Mouse (Mus musculus) forebrain, postnatal 0 days (tissue): ENCODE data around the gene Ccl28. TPM values are rescaled to one million over a fixed set of nuclear protein-coding genes. Genes with fewer than 3 reads are reported as not detected.
A peak's percentile ranks its signal among the peaks of the same experiment; 100 is the strongest.

Experiments
- ATAC-seq: fragments of 200-750 bp; cut with Nextera tagmentation; 2 replicates; pipeline ENCODE4 v1.8.0; 2017; ENCODE audit warnings: mild to moderate bottlenecking, moderate library complexity
- DNase-seq: peaks from one replicate; pipeline ENCODE4 v3.0.0-alpha.2; 2015
- H3K27ac ChIP-seq: fragments of 300-500 bp; sonication (generic); 2 replicates; pipeline ENCODE4 v1.5.1; 2014; ENCODE audit warnings: low read depth, mild to moderate bottlenecking, antibody characterized with exemption, low read length, moderate library complexity, mixed read lengths
- H3K27me3 ChIP-seq: fragments of 300-500 bp; sonication (generic); 2 replicates; pipeline ENCODE4 v1.6.1; 2014; ENCODE audit warnings: mild to moderate bottlenecking, low read length, mixed read lengths; ENCODE audit not compliant: insufficient read depth
- H3K36me3 ChIP-seq: fragments of 300-500 bp; sonication (generic); 2 replicates; pipeline ENCODE4 v1.6.1; 2014; ENCODE audit warnings: mild to moderate bottlenecking, moderate library complexity; ENCODE audit not compliant: insufficient read depth
- H3K4me1 ChIP-seq: fragments of 300-500 bp; sonication (generic); 2 replicates; pipeline ENCODE4 v1.6.1; 2014; ENCODE audit warnings: antibody characterized with exemption; ENCODE audit not compliant: insufficient read depth
- H3K4me2 ChIP-seq: fragments of 300-500 bp; sonication (generic); 2 replicates; pipeline ENCODE4 v1.6.1; 2014; ENCODE audit warnings: low read depth, mild to moderate bottlenecking, moderate library complexity
- H3K4me3 ChIP-seq: fragments of 300-500 bp; sonication (generic); 2 replicates; pipeline ENCODE4 v1.5.1; 2014; ENCODE audit warnings: low read depth, low read length, mixed read lengths
- H3K9ac ChIP-seq: fragments of 300-500 bp; sonication (generic); 2 replicates; pipeline ENCODE4 v1.6.1; 2014; ENCODE audit warnings: mild to moderate bottlenecking
- H3K9me3 ChIP-seq: fragments of 300-500 bp; sonication (generic); 2 replicates; pipeline ENCODE4 v1.6.1; 2016; ENCODE audit warnings: low read length
- CTCF ChIP-seq: sonication (generic); IDR thresholded peaks from 2 replicates; pipeline ENCODE4 v1.5.1; 2016; ENCODE audit warnings: antibody characterized with exemption, control low read depth, low read depth
- WGBS: fragments of 180-500 bp; shearing (Covaris S2); extraction: QIAGEN DNeasy Blood & Tissue Kit; methylation state at CpG from one replicate; pipeline ENCODE4 v1.1.7; 2014; 5-methylcytosine and 5-hydroxymethylcytosine counted together
- polyA plus RNA-seq: library from polyadenylated mRNA; unstranded; fragments of >200 nt; fragmentation: Nextera tagmentation; extraction: Ambion mirVana; gene quantifications from 2 replicates; pipeline ENCODE4 v1.2.1, GENCODE M21; 2015
- total RNA-seq: library from RNA; depleted of rRNA; stranded (reverse); fragments of >200 nt; gene quantifications from 2 replicates; pipeline ENCODE4 v1.2.3, GENCODE M21; 2014

Gene Ccl28
- total and polyA plus RNA-seq, 2 experiments from 2014 or later = 0.22 to 4.5 TPM

- no peaks in the 10 kb centered on the region for H3K9me3 ChIP-seq
- no peak overlapping the region for H3K9ac ChIP-seq
- H3K4me2 ChIP-seq = no peak overlapping the region
- DNase-seq (no peak), ATAC-seq (no peak)
- no peak overlapping the region for H3K4me3 ChIP-seq
- H3K27me3 ChIP-seq = no peaks in the 10 kb centered on the region
- 93% methylated on average over 5 of the region's 5 CpGs for WGBS
- no peaks in the 10 kb centered on the region for H3K36me3 ChIP-seq
- no peak overlapping the region for H3K27ac ChIP-seq
- no peak for TF ChIP-seq CTCF
- no peaks in the 10 kb centered on the region for H3K4me1 ChIP-seq
Observed at GRCm38 (mm10) chr13:119638449-119638848, 14.8 kb downstream of the Ccl28 start.

DNA sequence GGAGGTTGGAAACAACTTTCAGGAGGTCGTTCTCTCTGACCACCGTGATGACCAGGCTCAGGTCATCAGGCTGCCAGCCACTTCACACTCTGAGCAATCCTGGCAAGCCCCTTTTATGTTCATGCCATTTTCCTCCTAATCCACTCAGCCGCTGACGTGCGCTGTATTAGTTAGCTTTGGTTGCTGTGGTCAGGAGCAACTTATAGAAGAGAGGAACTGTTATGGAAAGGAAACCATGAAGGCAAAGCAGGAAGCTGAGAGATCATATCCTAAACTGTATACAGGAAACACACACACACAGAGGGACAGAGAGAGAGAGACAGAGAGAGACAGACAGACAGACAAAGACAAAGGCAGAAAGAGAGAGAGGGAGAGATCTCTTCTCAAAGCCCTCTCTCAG is 15.7 kb downstream of the Ccl28 start:
- H3K4me2 ChIP-seq = no peak overlapping the region
- no peak for ATAC-seq
- no peak for DNase-seq
- TF ChIP-seq CTCF = no peak
- 79% methylated on average over 5 of the region's 5 CpGs for WGBS
- H3K36me3 ChIP-seq = no peaks in the 10 kb centered on the region
- H3K9me3 ChIP-seq = no peaks in the 10 kb centered on the region
- H3K4me1 ChIP-seq = no peaks in the 10 kb centered on the region
- no peaks in the 10 kb centered on the region for H3K27me3 ChIP-seq
- H3K27ac ChIP-seq = no peak overlapping the region
- no peak overlapping the region for H3K9ac ChIP-seq
- no peak overlapping the region for H3K4me3 ChIP-seq

- WGBS = 34% methylated on average over 4 of the region's 4 CpGs
Observed at GRCm38 (mm10) chr13:119640504-119640903, 16.9 kb downstream of the Ccl28 start.

DNA sequence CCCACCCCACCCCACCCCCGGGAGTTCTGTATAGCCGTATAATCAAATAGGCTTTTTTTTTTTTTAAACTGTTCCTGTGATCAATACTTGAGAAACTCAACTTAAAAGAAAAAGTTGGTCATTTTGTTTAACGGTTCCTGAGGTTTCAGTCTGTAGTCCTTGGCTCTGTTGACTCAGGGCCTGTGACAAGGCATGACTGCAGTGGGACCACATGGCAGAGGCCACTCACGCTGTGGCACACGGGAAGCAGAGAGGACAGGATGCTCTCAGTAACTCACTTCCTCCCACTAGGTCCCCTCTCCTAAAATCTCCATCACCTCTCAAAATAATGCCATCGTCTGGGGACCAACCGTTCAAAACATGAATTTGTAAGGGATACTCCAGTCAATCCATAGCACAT is 17.5 kb downstream of the Ccl28 start:
- Histone ChIP-seq H3K4me1 (no peaks in the 10 kb centered on the region), H3K9me3 (no peaks in the 10 kb centered on the region), H3K27ac (no peak overlapping the region), H3K4me3 (no peak overlapping the region), H3K27me3 (no peaks in the 10 kb centered on the region), H3K9ac (no peak overlapping the region), H3K36me3 (no peaks in the 10 kb centered on the region), H3K4me2 (no peak overlapping the region)
- no peak for TF ChIP-seq CTCF
- ATAC-seq (no peak), DNase-seq (no peak)
- WGBS = 85% methylated on average over 7 of the region's 7 CpGs

More at GRCm38 (mm10) chr13:119640504-119640903, 16.9 kb downstream of the Ccl28 start:
- ATAC-seq = peak; percentile 47; the same call in 1 of the 2 replicates
- Histone ChIP-seq H3K4me1 (no peaks in the 10 kb centered on the region), H3K4me3 (no peak overlapping the region), H3K27me3 (no peaks in the 10 kb centered on the region), H3K9ac (no peak overlapping the region), H3K9me3 (no peaks in the 10 kb centered on the region), H3K27ac (no peak overlapping the region), H3K36me3 (no peaks in the 10 kb centered on the region), H3K4me2 (no peak overlapping the region)
- peak; percentile 71 for TF ChIP-seq CTCF
- DNase-seq = peak; percentile 66

- no peaks in the 10 kb centered on the region for H3K27me3 ChIP-seq
- no peaks in the 10 kb centered on the region for H3K4me1 ChIP-seq
- DNase-seq (no peak), ATAC-seq (no peak)
- no peaks in the 10 kb centered on the region for H3K36me3 ChIP-seq
- no peak overlapping the region for H3K27ac ChIP-seq
- 57% methylated on average over 5 of the region's 5 CpGs for WGBS
- TF ChIP-seq CTCF = no peak
- H3K4me2 ChIP-seq = no peak overlapping the region
- H3K9ac ChIP-seq = no peak overlapping the region
- no peaks in the 10 kb centered on the region for H3K9me3 ChIP-seq
- H3K4me3 ChIP-seq = no peak overlapping the region
Observed at GRCm38 (mm10) chr13:119644769-119645168, 21.1 kb downstream of the Ccl28 start.

- 94% methylated on average over 1 of the region's 1 CpGs for WGBS
- no peak overlapping the region for H3K4me3 ChIP-seq
- H3K27me3 ChIP-seq = no peaks in the 10 kb centered on the region
- no peak for DNase-seq
- H3K27ac ChIP-seq = no peak overlapping the region
- H3K36me3 ChIP-seq = no peaks in the 10 kb centered on the region
- no peaks in the 10 kb centered on the region for H3K4me1 ChIP-seq
- H3K9ac ChIP-seq = no peak overlapping the region
- no peak for ATAC-seq
- H3K9me3 ChIP-seq = no peaks in the 10 kb centered on the region
- H3K4me2 ChIP-seq = no peak overlapping the region
- no peak for TF ChIP-seq CTCF
Observed at GRCm38 (mm10) chr13:119646511-119646910, 22.9 kb downstream of the Ccl28 start.

GRCm38 (mm10) chr13:119648891-119649698 is 25.5 kb downstream of the Ccl28 start:
- H3K9ac ChIP-seq = 0 out of 2 replicates have a peak overlapping the region, but pooled peaks have one; percentile 31

More at GRCm38 (mm10) chr13:119648891-119649698, 25.5 kb downstream of the Ccl28 start:
- WGBS = 38% methylated on average over 15 of the region's 15 CpGs
- Histone ChIP-seq H3K27ac (peak overlapping the region; percentile 70), H3K9me3 (no peaks in the 10 kb centered on the region), H3K4me1 (no peaks in the 10 kb centered on the region), H3K27me3 (no peaks in the 10 kb centered on the region), H3K36me3 (no peaks in the 10 kb centered on the region), H3K4me2 (peak overlapping the region; percentile 30), H3K4me3 (no peak overlapping the region)
- no peak for TF ChIP-seq CTCF
- peak; percentile 81 for ATAC-seq
- DNase-seq = peak; percentile 54
